Mouse (Mus musculus) ovary, postnatal 14 days (tissue): ENCODE measurements around the gene Dab2.

Experiments
- DNase-seq: peaks from one replicate; pipeline ENCODE4 v3.0.0; 2022; ENCODE audit warnings: low spot score

Gene Dab2

DNA sequence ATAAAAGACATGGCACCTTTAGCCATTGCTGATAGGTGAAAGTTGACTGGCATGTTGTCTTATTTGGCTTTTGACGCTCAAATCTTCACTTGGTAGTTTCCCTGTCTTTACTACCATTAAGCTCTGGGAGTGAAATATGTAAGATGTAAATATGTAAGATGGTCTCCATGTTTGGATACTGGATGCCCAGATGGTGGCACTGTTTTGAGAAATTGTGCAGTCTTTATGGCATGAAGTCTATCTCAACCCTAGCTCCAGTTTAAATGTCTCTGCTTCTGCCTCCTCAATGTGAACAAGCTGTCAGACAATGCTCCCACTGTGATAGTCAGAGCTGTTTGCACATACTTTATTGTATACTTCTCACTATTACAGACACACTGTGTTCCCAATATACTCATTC is 169.3 kb downstream of the Dab2 start:
- no peak for DNase-seq

GRCm38 (mm10) chr15:6469384-6469783 is 169.8 kb downstream of the Dab2 start:
- no peak for DNase-seq

GRCm38 (mm10) chr15:6483561-6483960 is 184.0 kb downstream of the Dab2 start:
- DNase-seq = no peak
